Mouse (Mus musculus) thymus, adult 2 months (tissue): ENCODE results near the gene Ift43. TPM values are rescaled to one million over a fixed set of nuclear protein-coding genes. Genes with fewer than 3 reads are reported as not detected.

Experiments
- DNase-seq: peaks from one replicate; pipeline ENCODE4 v3.0.0; 2021
- H3K27ac ChIP-seq: fragments of 200-500 bp; 2 replicates; pipeline ENCODE4 v1.5.1; 2012; ENCODE audit warnings: low read length, control low read depth; ENCODE audit not compliant: control insufficient read depth, insufficient read depth
- H3K27me3 ChIP-seq: fragments of 200-500 bp; 2 replicates; pipeline ENCODE4 v1.6.1; 2012; ENCODE audit warnings: mild to moderate bottlenecking, low read length, moderate library complexity, mixed read lengths; ENCODE audit not compliant: control insufficient read depth, insufficient read depth
- H3K36me3 ChIP-seq: fragments of 200-500 bp; 2 replicates; pipeline ENCODE4 v1.6.1; 2012; ENCODE audit warnings: mild to moderate bottlenecking, low read length, moderate library complexity; ENCODE audit not compliant: control insufficient read depth, insufficient read depth
- H3K4me1 ChIP-seq: fragments of 200-500 bp; replicated peaks from 2 replicates; pipeline ENCODE4 v1.6.1; 2012; ENCODE audit warnings: low read length; ENCODE audit not compliant: control insufficient read depth, insufficient read depth
- H3K4me3 ChIP-seq: fragments of 200-500 bp; 2 replicates; pipeline ENCODE4 v1.5.1; 2012; ENCODE audit warnings: mild to moderate bottlenecking, low read length, control low read depth, moderate library complexity; ENCODE audit not compliant: control insufficient read depth, insufficient read depth
- CTCF ChIP-seq: fragments of 200-500 bp; IDR thresholded peaks from 2 replicates; pipeline ENCODE4 v1.5.1; 2012; ENCODE audit warnings: mild to moderate bottlenecking, control low read depth, low read length, moderate library complexity, borderline replicate concordance; ENCODE audit not compliant: control insufficient read depth, poor library complexity, insufficient read depth; ENCODE audit errors: extremely low read depth
- POLR2A ChIP-seq: fragments of 200-500 bp; IDR thresholded peaks from 2 replicates; pipeline ENCODE4 v1.6.1; 2012; ENCODE audit warnings: mild to moderate bottlenecking, low read length, control low read depth, moderate library complexity; ENCODE audit not compliant: control insufficient read depth, poor library complexity, insufficient read depth; ENCODE audit errors: extremely low read depth
- WGBS: fragments of 180-500 bp; shearing (Covaris S2); methylation state at CpG from one replicate; pipeline ENCODE4 v1.1.7; 2018; 5-methylcytosine and 5-hydroxymethylcytosine counted together
- polyA plus RNA-seq: library from polyadenylated mRNA; depleted of rRNA; stranded (reverse); fragments of >200 nt; gene quantifications from 2 replicates; pipeline ENCODE4 v1.2.3, GENCODE M21; 2012

Gene Ift43
- polyA plus RNA-seq, 1 experiment, result 4.7 TPM

GRCm38 (mm10) chr12:86102686-86103085 is 20.3 kb downstream of the Ift43 start:
- TF ChIP-seq CTCF, result no peak
- TF ChIP-seq POLR2A, result no peak
- Histone ChIP-seq H3K27ac (no peak overlapping the region), H3K27me3 (no peaks in the 10 kb centered on the region), H3K36me3 (no peaks in the 10 kb centered on the region), H3K4me3 (no peak overlapping the region), H3K4me1 (no peaks in the 10 kb centered on the region)
- DNase-seq, result no peak
- WGBS, result 91% methylated on average over 8 of the region's 8 CpGs

- H3K4me3 ChIP-seq, result no peak overlapping the region
- no peak overlapping the region for H3K27ac ChIP-seq
- TF ChIP-seq CTCF, result no peak
- TF ChIP-seq POLR2A, result no peak
- no peaks in the 10 kb centered on the region for H3K4me1 ChIP-seq
- no peaks in the 10 kb centered on the region for H3K36me3 ChIP-seq
- H3K27me3 ChIP-seq, result no peaks in the 10 kb centered on the region
- DNase-seq, result no peak
- WGBS, result 95% methylated on average over 11 of the region's 11 CpGs
These were observed 21.1 kb downstream of the Ift43 start for GRCm38 (mm10) chr12:86103391-86103790.

GRCm38 (mm10) chr12:86103852-86104251 is 21.5 kb downstream of the Ift43 start:
- TF ChIP-seq POLR2A (no peak), CTCF (no peak)
- Histone ChIP-seq H3K36me3 (no peaks in the 10 kb centered on the region), H3K27ac (no peak overlapping the region), H3K4me3 (no peak overlapping the region), H3K4me1 (no peaks in the 10 kb centered on the region), H3K27me3 (no peaks in the 10 kb centered on the region)
- WGBS, result 63% methylated on average over 8 of the region's 8 CpGs
- DNase-seq, result no peak

- no peak for TF ChIP-seq POLR2A
- TF ChIP-seq CTCF, result no peak
- Histone ChIP-seq H3K4me3 (no peak overlapping the region), H3K27ac (no peak overlapping the region), H3K36me3 (no peaks in the 10 kb centered on the region), H3K27me3 (no peaks in the 10 kb centered on the region), H3K4me1 (no peaks in the 10 kb centered on the region)
- WGBS, result 93% methylated on average over 11 of the region's 11 CpGs
- DNase-seq, result no peak
These were observed 22.0 kb downstream of the Ift43 start for GRCm38 (mm10) chr12:86104297-86104696.

- H3K4me3 ChIP-seq, result no peak overlapping the region
- no peak overlapping the region for H3K27ac ChIP-seq
- no peaks in the 10 kb centered on the region for H3K27me3 ChIP-seq
- DNase-seq, result no peak
- no peaks in the 10 kb centered on the region for H3K36me3 ChIP-seq
- 86% methylated on average over 9 of the region's 10 CpGs for WGBS
- no peaks in the 10 kb centered on the region for H3K4me1 ChIP-seq
- no peak for TF ChIP-seq CTCF
- no peak for TF ChIP-seq POLR2A
These were observed 23.2 kb downstream of the Ift43 start for GRCm38 (mm10) chr12:86105546-86105945.

GRCm38 (mm10) chr12:86106086-86106485 is 23.7 kb downstream of the Ift43 start:
- no peak overlapping the region for H3K27ac ChIP-seq
- no peaks in the 10 kb centered on the region for H3K27me3 ChIP-seq
- WGBS, result 87% methylated on average over 9 of the region's 9 CpGs
- H3K36me3 ChIP-seq, result no peaks in the 10 kb centered on the region
- H3K4me3 ChIP-seq, result no peak overlapping the region
- H3K4me1 ChIP-seq, result no peaks in the 10 kb centered on the region
- no peak for DNase-seq
- TF ChIP-seq CTCF (no peak), POLR2A (no peak)

GRCm38 (mm10) chr12:86107645-86108044 is 25.3 kb downstream of the Ift43 start:
- Histone ChIP-seq H3K27me3 (no peaks in the 10 kb centered on the region), H3K36me3 (no peaks in the 10 kb centered on the region), H3K4me3 (no peak overlapping the region), H3K27ac (no peak overlapping the region), H3K4me1 (no peaks in the 10 kb centered on the region)
- TF ChIP-seq CTCF, result no peak
- TF ChIP-seq POLR2A, result no peak
- no peak for DNase-seq
- WGBS, result 93% methylated on average over 7 of the region's 7 CpGs
